ENCODE assay signal across 8 mouse cellular contexts in genomic region chr10:3972237-3972636, GRCm38 (mm10). TPM values are rescaled to one million over a fixed set of nuclear protein-coding genes. Genes with fewer than 3 reads are reported as not detected.
DNase-seq lines count a peak whose midpoint lies in the region; ATAC-seq lines count a peak whose summit lies in the region.

No protein-coding gene starts in this region.

- ATAC-seq in cerebellum, adult (ENCODE audit: insufficient number of reproducible peaks, low FRiP score, low TSS enrichment): no peak
- ATAC-seq in liver, embryonic 11.5 days (replicated peaks; ENCODE audit: low FRiP score): no peak
- no peak for ATAC-seq in hindbrain, embryonic 14.5 days (ENCODE audit: low FRiP score)

- 69% methylated on average over 9 of the region's 9 CpGs for WGBS in liver, embryonic 11.5 days
- WGBS in hindbrain, embryonic 14.5 days: 92% methylated on average over 9 of the region's 9 CpGs

- peaks cover 30% of the 10 kb centered on the region for H3K4me1 ChIP-seq in liver, embryonic 11.5 days (replicated peaks; ENCODE audit: control insufficient read depth, insufficient read depth, low read length)
- peaks cover 9% of the 10 kb centered on the region for H3K4me1 ChIP-seq in hindbrain, embryonic 14.5 days (replicated peaks; ENCODE audit: control insufficient read depth, insufficient read depth, low read length)
- H3K4me1 ChIP-seq in megakaryocyte, embryonic 14.5 days: peaks cover 56% of the 10 kb centered on the region

- no peak overlapping the region; the same call in 1 of the 2 replicates for H3K9ac ChIP-seq in liver, embryonic 11.5 days (ENCODE audit: low read depth, low read length)
- no peak overlapping the region for H3K9ac ChIP-seq in hindbrain, embryonic 14.5 days

- H3K27me3 ChIP-seq in liver, embryonic 11.5 days (replicated peaks; ENCODE audit: control insufficient read depth, insufficient read depth, low read length): no peaks in the 10 kb centered on the region
- no peaks in the 10 kb centered on the region for H3K27me3 ChIP-seq in hindbrain, embryonic 14.5 days (ENCODE audit: control insufficient read depth, insufficient read depth, low read length)
- H3K27me3 ChIP-seq in megakaryocyte, embryonic 14.5 days (replicated peaks): no peaks in the 10 kb centered on the region

- H3K36me3 ChIP-seq in liver, embryonic 11.5 days (ENCODE audit: control insufficient read depth, insufficient read depth, low read length): peaks cover under 1% of the 10 kb centered on the region; the same call in 1 of the 2 replicates
- no peaks in the 10 kb centered on the region for H3K36me3 ChIP-seq in hindbrain, embryonic 14.5 days (replicated peaks; ENCODE audit: control insufficient read depth, insufficient read depth)
- peaks cover 4% of the 10 kb centered on the region for H3K36me3 ChIP-seq in megakaryocyte, embryonic 14.5 days (replicated peaks; ENCODE audit: low read length)

- peak; percentile 60 for DNase-seq in cerebellum, adult 9-11 months
- DNase-seq in liver, embryonic 11.5 days (ENCODE audit: low spot score): no peak
- no peak for DNase-seq in liver
- DNase-seq in hindbrain, embryonic 14.5 days (ENCODE audit: low spot score): no peak
- DNase-seq in urinary bladder, adult 2 months (ENCODE audit: low spot score): no peak
- DNase-seq in right cerebral cortex, postnatal 10 days (ENCODE audit: low spot score in 2 of 2): no peak

- H3K4me2 ChIP-seq in liver, embryonic 11.5 days: peak overlapping the region; percentile 82
- H3K4me2 ChIP-seq in hindbrain, embryonic 14.5 days (replicated peaks): peak overlapping the region; percentile 89; the same call in 1 of the 2 replicates

- H3K9me3 ChIP-seq in liver, embryonic 11.5 days (ENCODE audit: control insufficient read depth, low read length): no peaks in the 10 kb centered on the region
- no peaks in the 10 kb centered on the region for H3K9me3 ChIP-seq in hindbrain, embryonic 14.5 days (ENCODE audit: control insufficient read depth, low read length)
- no peaks in the 10 kb centered on the region for H3K9me3 ChIP-seq in megakaryocyte, embryonic 14.5 days

- H3K4me3 ChIP-seq in liver, embryonic 11.5 days (ENCODE audit: low read depth, low read length): peak overlapping the region; percentile 88
- no peak overlapping the region for H3K4me3 ChIP-seq in hindbrain, embryonic 14.5 days (replicated peaks; ENCODE audit: low read length)
- H3K4me3 ChIP-seq in megakaryocyte, embryonic 14.5 days (replicated peaks): peak overlapping the region; percentile 93

- H3K27ac ChIP-seq in liver, embryonic 11.5 days (ENCODE audit: low read depth, low read length): no peak overlapping the region
- H3K27ac ChIP-seq in hindbrain, embryonic 14.5 days: no peak overlapping the region

RNA-seq across cellular contexts. Expression of gene Mthfd1l, which starts 0.7 kb away (rescaled TPM):
- polyA plus RNA-seq in liver, embryonic 11.5 days (2014; fragmentation: Nextera tagmentation; extraction: Ambion mirVana): 50.9 and 55.8 TPM in 2 replicates
- polyA plus RNA-seq in hindbrain, embryonic 14.5 days (2014; fragmentation: Nextera tagmentation; extraction: Ambion mirVana): 7.0 and 8.0 TPM in 2 replicates
- 9.2 and 11.9 TPM in 2 replicates for polyA plus RNA-seq in megakaryocyte, embryonic 14.5 days (2012; ENCODE audit: insufficient read depth, low replicate concordance)
- polyA plus RNA-seq in urinary bladder, adult 2 months (2012; rRNA removed): 11.0 and 12.7 TPM in 2 replicates
